Mouse (Mus musculus) mesoderm, embryonic 11.5 days (tissue): ENCODE measurements around the gene Nlrp5.
"Not testable (repeated sequence)": the region's sequence is repeated elsewhere in the genome, so short reads cannot be mapped to it uniquely, and the experiment has no call there.

ENCODE experiments used
- DNase-seq: peaks from one replicate; pipeline ENCODE4 v3.0.0-alpha.2; 2012; ENCODE audit warnings: low read depth, low spot score

Gene Nlrp5

GRCm38 (mm10) chr7:23385589-23385988 lies at the start of gene Nlrp5:
Gene Nlrp5 (plus strand): TSS chr7:23385889.
- DNase-seq: no peak

GRCm38 (mm10) chr7:23358311-23358710 lies 27.4 kb upstream of the Nlrp5 start:
- DNase-seq: not testable (repeated sequence)

GRCm38 (mm10) chr7:23470201-23470600 lies 84.5 kb downstream of the Nlrp5 start:
- DNase-seq: not testable (repeated sequence)

GRCm38 (mm10) chr7:23470832-23471231 lies 85.1 kb downstream of the Nlrp5 start:
- not testable (repeated sequence) for DNase-seq

- DNase-seq: not testable (repeated sequence)
Observed at GRCm38 (mm10) chr7:23472886-23473285, 87.2 kb downstream of the Nlrp5 start.
